Mouse (Mus musculus) heart, embryonic 16.5 days (tissue): Measurements from ENCODE around the gene Cnp. TPM values are rescaled to one million over a fixed set of nuclear protein-coding genes. Genes with fewer than 3 reads are reported as not detected.
"Not testable (repeated sequence)": the region's sequence is repeated elsewhere in the genome, so short reads cannot be mapped to it uniquely, and the experiment has no call there.

Experiments used
- ATAC-seq: fragments of 200-750 bp; cut with Nextera tagmentation; replicated peaks from 2 replicates; pipeline ENCODE4 v1.8.0; 2017; ENCODE audit warnings: moderate number of reproducible peaks; ENCODE audit not compliant: insufficient read depth, low FRiP score; ENCODE audit errors: extremely low read depth
- H3K27ac ChIP-seq: fragments of 300-500 bp; sonication (generic); 2 replicates; pipeline ENCODE4 v1.5.1; 2014; ENCODE audit warnings: mild to moderate bottlenecking, low read length, control low read depth, moderate library complexity
- H3K27me3 ChIP-seq: fragments of 300-500 bp; sonication (generic); 2 replicates; pipeline ENCODE4 v1.6.1; 2014; ENCODE audit warnings: low read length, mixed read lengths; ENCODE audit not compliant: control insufficient read depth, insufficient read depth
- H3K36me3 ChIP-seq: fragments of 300-500 bp; sonication (generic); 2 replicates; pipeline ENCODE4 v1.6.1; 2014; ENCODE audit not compliant: control insufficient read depth, insufficient read depth
- H3K4me1 ChIP-seq: fragments of 300-500 bp; sonication (generic); 2 replicates; pipeline ENCODE4 v1.6.1; 2014; ENCODE audit warnings: low read length, mixed read lengths; ENCODE audit not compliant: control insufficient read depth, insufficient read depth
- H3K4me2 ChIP-seq: fragments of 300-500 bp; sonication (generic); 2 replicates; pipeline ENCODE4 v1.6.1; 2014; ENCODE audit warnings: low read depth, mild to moderate bottlenecking, control low read depth, low read length
- H3K4me3 ChIP-seq: fragments of 300-500 bp; sonication (generic); 2 replicates; pipeline ENCODE4 v1.5.1; 2014; ENCODE audit warnings: mild to moderate bottlenecking, control low read depth, low read length
- H3K9ac ChIP-seq: fragments of 300-500 bp; sonication (generic); 2 replicates; pipeline ENCODE4 v1.6.1; 2014; ENCODE audit warnings: low read length, control low read depth
- H3K9me3 ChIP-seq: fragments of 300-500 bp; sonication (generic); replicated peaks from 2 replicates; pipeline ENCODE4 v1.6.1; 2016; ENCODE audit warnings: low read length; ENCODE audit not compliant: control insufficient read depth
- WGBS: fragments of 180-500 bp; shearing (Covaris S2); extraction: QIAGEN DNeasy Blood & Tissue Kit; methylation state at CpG from one replicate; pipeline ENCODE4 v1.1.7; 2014; 5-methylcytosine and 5-hydroxymethylcytosine counted together
- polyA plus RNA-seq: library from polyadenylated mRNA; unstranded; fragments of >200 nt; fragmentation: Nextera tagmentation; extraction: Ambion mirVana; gene quantifications from 2 replicates; pipeline ENCODE4 v1.2.1, GENCODE M21; 2015

The Cnp gene
- polyA plus RNA-seq, 1 experiment from 2014 or later, result 32.1 TPM

DNA sequence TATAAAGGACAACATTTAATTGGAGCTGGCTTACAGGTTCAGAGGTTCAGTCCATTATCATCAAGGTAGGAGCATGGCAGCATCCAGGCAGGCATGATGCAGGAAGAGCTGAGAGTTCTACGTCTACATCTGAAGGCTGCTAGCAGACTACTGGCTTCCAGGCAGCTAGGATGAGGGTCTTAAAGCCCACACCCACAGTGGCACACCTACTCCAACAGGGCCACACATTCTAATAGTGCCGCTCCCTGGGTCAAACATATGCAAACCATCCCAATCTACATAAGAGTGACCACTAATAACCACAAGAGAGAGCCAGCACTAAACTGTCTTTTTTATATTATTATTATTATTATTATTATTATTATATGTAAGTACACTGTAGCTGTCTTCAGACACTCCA, 40.3 kb upstream of the Cnp start:
- H3K27me3 ChIP-seq, ATAC-seq, H3K4me2 ChIP-seq, H3K36me3 ChIP-seq, H3K4me1 ChIP-seq, H3K27ac ChIP-seq, H3K9me3 ChIP-seq, H3K4me3 ChIP-seq, H3K9ac ChIP-seq: not testable (repeated sequence)
- 83% methylated on average over 2 of the region's 2 CpGs for WGBS

DNA sequence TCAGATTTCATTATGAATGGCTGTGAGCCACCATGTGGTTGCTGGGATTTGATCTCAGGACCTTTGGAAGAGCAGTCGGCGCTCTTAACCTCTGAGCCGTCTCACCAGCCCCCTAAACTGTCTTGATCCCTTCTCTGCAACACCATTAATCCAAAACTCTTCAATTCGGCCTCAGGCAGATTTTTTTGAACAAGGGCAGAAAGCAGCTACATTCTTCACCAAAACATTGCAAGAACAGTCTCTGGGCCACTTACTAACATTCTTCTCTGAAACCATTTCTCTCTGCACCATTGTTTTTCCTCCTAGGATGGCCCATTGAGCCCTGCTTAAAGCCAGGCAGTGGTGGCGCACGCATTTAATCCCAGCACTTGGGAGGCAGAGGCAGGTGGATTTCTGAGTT, 39.9 kb upstream of the Cnp start:
- not testable (repeated sequence) for H3K9me3 ChIP-seq, H3K27ac ChIP-seq, H3K4me2 ChIP-seq, H3K36me3 ChIP-seq, H3K9ac ChIP-seq, ATAC-seq, H3K4me1 ChIP-seq, H3K4me3 ChIP-seq, H3K27me3 ChIP-seq
- 77% methylated on average over 6 of the region's 6 CpGs for WGBS

- ATAC-seq, result no peak
- H3K27ac ChIP-seq, result no peak overlapping the region
- H3K9ac ChIP-seq, result no peak overlapping the region
- H3K4me2 ChIP-seq, result no peak overlapping the region
- no peak overlapping the region for H3K4me3 ChIP-seq
- 88% methylated on average over 1 of the region's 1 CpGs for WGBS
- no peaks in the 10 kb centered on the region for H3K4me1 ChIP-seq
- no peaks in the 10 kb centered on the region for H3K36me3 ChIP-seq
- H3K27me3 ChIP-seq, result no peaks in the 10 kb centered on the region
- H3K9me3 ChIP-seq, result no peaks in the 10 kb centered on the region
Measured at GRCm38 (mm10) chr11:100535996-100536395, 38.7 kb upstream of the Cnp start.

GRCm38 (mm10) chr11:100536466-100536865, 38.2 kb upstream of the Cnp start:
- Histone ChIP-seq H3K27ac (no peak overlapping the region), H3K27me3 (no peaks in the 10 kb centered on the region), H3K4me3 (no peak overlapping the region), H3K36me3 (no peaks in the 10 kb centered on the region), H3K9me3 (no peaks in the 10 kb centered on the region), H3K9ac (no peak overlapping the region), H3K4me1 (no peaks in the 10 kb centered on the region), H3K4me2 (no peak overlapping the region)
- ATAC-seq, result no peak

- no peak overlapping the region for H3K4me3 ChIP-seq
- H3K27ac ChIP-seq, result no peak overlapping the region
- H3K9ac ChIP-seq, result no peak overlapping the region
- H3K27me3 ChIP-seq, result no peaks in the 10 kb centered on the region
- H3K36me3 ChIP-seq, result no peaks in the 10 kb centered on the region
- no peak overlapping the region for H3K4me2 ChIP-seq
- ATAC-seq, result no peak
- peaks cover 7% of the 10 kb centered on the region for H3K4me1 ChIP-seq
- H3K9me3 ChIP-seq, result no peaks in the 10 kb centered on the region
- WGBS, result 29% methylated on average over 6 of the region's 6 CpGs
Measured at GRCm38 (mm10) chr11:100540966-100541365, 33.7 kb upstream of the Cnp start.

- no peak for ATAC-seq
- Histone ChIP-seq H3K27ac (no peak overlapping the region), H3K4me3 (no peak overlapping the region), H3K9me3 (no peaks in the 10 kb centered on the region), H3K9ac (no peak overlapping the region), H3K4me1 (peaks cover 8% of the 10 kb centered on the region), H3K4me2 (no peak overlapping the region), H3K36me3 (no peaks in the 10 kb centered on the region), H3K27me3 (no peaks in the 10 kb centered on the region)
- 66% methylated on average over 2 of the region's 2 CpGs for WGBS
Measured at GRCm38 (mm10) chr11:100541577-100541976, 33.1 kb upstream of the Cnp start.

- ATAC-seq, result peak; percentile 98
- WGBS, result 6% methylated on average over 28 of the region's 28 CpGs
Measured at GRCm38 (mm10) chr11:100544832-100545745, 29.6 kb upstream of the Cnp start, which contains the start of gene Ttc25. Ttc25 (plus strand) TSS chr11:100545607.

GRCm38 (mm10) chr11:100545746-100546085, 29.0 kb upstream of the Cnp start:
- H3K27ac ChIP-seq, result no peak overlapping the region

More at GRCm38 (mm10) chr11:100544832-100545745, 29.6 kb upstream of the Cnp start, which contains the start of gene Ttc25:
- no peaks in the 10 kb centered on the region for H3K9me3 ChIP-seq
- H3K27me3 ChIP-seq, result no peaks in the 10 kb centered on the region
- peak within 1 kb of the TSS; percentile 77 for H3K4me2 ChIP-seq
- peak within 1 kb of the TSS; percentile 71 for H3K27ac ChIP-seq
- no peaks in the 10 kb centered on the region for H3K36me3 ChIP-seq
- peak within 1 kb of the TSS; percentile 63 for H3K9ac ChIP-seq
- H3K4me1 ChIP-seq, result peaks cover 8% of the 10 kb centered on the region
- H3K4me3 ChIP-seq, result peak within 1 kb of the TSS; percentile 49

DNA sequence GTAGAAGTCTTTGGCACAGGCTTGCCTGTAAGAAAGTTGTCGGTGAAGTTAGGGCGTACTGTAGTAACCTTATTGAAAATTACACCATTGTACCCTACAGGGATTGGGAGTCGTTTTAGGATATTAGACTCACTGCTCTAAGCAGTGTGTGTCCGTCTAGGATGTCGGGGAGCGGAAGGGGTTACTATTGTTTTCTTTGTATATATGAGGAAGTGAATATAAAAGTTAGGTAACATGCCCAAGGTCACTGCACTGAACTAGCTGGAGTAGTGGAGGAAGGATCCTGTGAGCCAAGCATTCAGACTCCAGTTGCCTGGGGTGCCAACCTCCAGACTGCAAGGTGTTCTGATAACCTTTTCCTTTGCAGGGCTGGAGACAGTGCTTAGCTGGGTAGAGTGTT, 27.7 kb upstream of the Cnp start:
- no peak overlapping the region for H3K4me2 ChIP-seq
- WGBS, result 79% methylated on average over 6 of the region's 6 CpGs

More at GRCm38 (mm10) chr11:100545746-100546085, 29.0 kb upstream of the Cnp start:
- H3K9me3 ChIP-seq, result no peaks in the 10 kb centered on the region
- WGBS, result 30% methylated on average over 7 of the region's 7 CpGs
- H3K4me3 ChIP-seq, result peak overlapping the region; percentile 49
- H3K36me3 ChIP-seq, result no peaks in the 10 kb centered on the region
- H3K4me1 ChIP-seq, result peaks cover 8% of the 10 kb centered on the region
- no peak for ATAC-seq
- no peaks in the 10 kb centered on the region for H3K27me3 ChIP-seq
- H3K9ac ChIP-seq, result peak overlapping the region; percentile 22; the same call in 1 of the 2 replicates
- H3K4me2 ChIP-seq, result peak overlapping the region; percentile 77

More for the DNA sequence above, 27.7 kb upstream of the Cnp start:
- no peaks in the 10 kb centered on the region for H3K36me3 ChIP-seq
- H3K27me3 ChIP-seq, result no peaks in the 10 kb centered on the region
- ATAC-seq, result no peak
- no peak overlapping the region for H3K9ac ChIP-seq
- no peak overlapping the region for H3K27ac ChIP-seq
- no peaks in the 10 kb centered on the region for H3K9me3 ChIP-seq
- no peak overlapping the region for H3K4me3 ChIP-seq
- peaks cover 8% of the 10 kb centered on the region for H3K4me1 ChIP-seq
